Mouse (Mus musculus) stomach, embryonic 16.5 days (tissue): ENCODE measurements at regions not wholly inside any gene's neighbourhood (a gene's known extent, or its start where the extent isn't known, plus 50 kb on each side); places are given as distances from the start of the nearest gene placed in this dataset.

ENCODE experiments used
- ATAC-seq: fragments of 200-750 bp; cut with Nextera tagmentation; 2 replicates; pipeline ENCODE4 v1.8.0; 2017; ENCODE audit warnings: moderate number of reproducible peaks, moderate TSS enrichment; ENCODE audit not compliant: insufficient read depth, low FRiP score
- H3K27ac ChIP-seq: fragments of 300-500 bp; sonication (generic); 2 replicates; pipeline ENCODE4 v1.5.1; 2014; ENCODE audit warnings: low read length
- H3K27me3 ChIP-seq: fragments of 300-500 bp; sonication (generic); 2 replicates; pipeline ENCODE4 v1.6.1; 2014; ENCODE audit warnings: low read length, control low read depth, mixed read lengths; ENCODE audit not compliant: control insufficient read depth, insufficient read depth
- H3K36me3 ChIP-seq: fragments of 300-500 bp; sonication (generic); 2 replicates; pipeline ENCODE4 v1.6.1; 2014; ENCODE audit warnings: low read length; ENCODE audit not compliant: control insufficient read depth, insufficient read depth
- H3K4me1 ChIP-seq: fragments of 300-500 bp; sonication (generic); 2 replicates; pipeline ENCODE4 v1.6.1; 2014; ENCODE audit warnings: low read length, control low read depth, mixed read lengths; ENCODE audit not compliant: control insufficient read depth, insufficient read depth
- H3K4me2 ChIP-seq: fragments of 300-500 bp; sonication (generic); 2 replicates; pipeline ENCODE4 v1.6.1; 2014; ENCODE audit warnings: low read depth, low read length, mixed read lengths
- H3K4me3 ChIP-seq: fragments of 300-500 bp; sonication (generic); replicated peaks from 2 replicates; pipeline ENCODE4 v1.5.1; 2014; ENCODE audit warnings: mild to moderate bottlenecking, low read length
- H3K9ac ChIP-seq: fragments of 300-500 bp; sonication (generic); 2 replicates; pipeline ENCODE4 v1.6.1; 2014; ENCODE audit warnings: low read length
- H3K9me3 ChIP-seq: fragments of 300-500 bp; sonication (generic); replicated peaks from 2 replicates; pipeline ENCODE4 v1.6.1; 2016; ENCODE audit warnings: low read length, control low read depth; ENCODE audit not compliant: control insufficient read depth
- WGBS: fragments of 180-500 bp; shearing (Covaris S2); extraction: QIAGEN DNeasy Blood & Tissue Kit; methylation state at CpG from one replicate; pipeline ENCODE4 v1.1.7; 2014; 5-methylcytosine and 5-hydroxymethylcytosine counted together

GRCm38 (mm10) chr13:42617844-42618243 lies 62.6 kb upstream of the Phactr1 start:
- Histone ChIP-seq H3K27ac (no peak overlapping the region), H3K4me2 (no peak overlapping the region), H3K27me3 (no peaks in the 10 kb centered on the region), H3K9me3 (no peaks in the 10 kb centered on the region), H3K9ac (no peak overlapping the region), H3K4me1 (no peaks in the 10 kb centered on the region), H3K4me3 (no peak overlapping the region), H3K36me3 (no peaks in the 10 kb centered on the region)
- no peak for ATAC-seq
- WGBS, result 43% methylated on average over 4 of the region's 4 CpGs

GRCm38 (mm10) chr13:42619555-42620280 lies 60.7 kb upstream of the Phactr1 start:
- Histone ChIP-seq H3K9me3 (no peaks in the 10 kb centered on the region), H3K36me3 (no peaks in the 10 kb centered on the region), H3K4me2 (no peak overlapping the region), H3K9ac (no peak overlapping the region), H3K4me3 (no peak overlapping the region), H3K4me1 (no peaks in the 10 kb centered on the region), H3K27me3 (no peaks in the 10 kb centered on the region), H3K27ac (no peak overlapping the region)
- 92% methylated on average over 6 of the region's 6 CpGs for WGBS
- no peak for ATAC-seq

DNA sequence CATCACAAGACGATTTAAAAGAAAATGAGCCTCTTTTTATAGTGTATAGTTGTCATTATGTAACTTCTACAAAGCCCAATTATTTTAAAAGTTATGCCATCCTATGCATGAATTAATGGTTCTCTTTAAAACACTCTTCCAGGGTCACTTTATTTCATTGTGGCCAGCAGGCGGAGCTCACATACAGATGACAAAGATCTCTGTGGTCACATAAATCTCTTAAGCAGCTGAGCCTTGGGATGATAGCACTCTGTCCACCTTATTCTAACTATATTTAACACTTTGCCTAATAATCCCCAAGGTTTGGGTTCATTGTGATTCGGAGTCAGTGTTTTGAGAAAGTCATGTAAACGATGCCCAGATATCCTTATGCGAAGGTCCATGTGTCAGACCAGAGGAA lies 56.9 kb upstream of the Phactr1 start:
- no peaks in the 10 kb centered on the region for H3K9me3 ChIP-seq
- H3K36me3 ChIP-seq, result no peaks in the 10 kb centered on the region
- H3K4me2 ChIP-seq, result no peak overlapping the region
- H3K27me3 ChIP-seq, result no peaks in the 10 kb centered on the region
- H3K4me3 ChIP-seq, result no peak overlapping the region
- no peak overlapping the region for H3K27ac ChIP-seq
- WGBS, result 53% methylated on average over 5 of the region's 5 CpGs
- H3K4me1 ChIP-seq, result no peaks in the 10 kb centered on the region
- no peak overlapping the region for H3K9ac ChIP-seq
- ATAC-seq, result no peak
